Mouse (Mus musculus) lung, postnatal 4 days (tissue): Measurements from ENCODE around the gene Zfp628.

Experiments
- DNase-seq, 2 experiments: peaks; one replicate each; pipeline ENCODE4 v3.0.0; 2021

Zfp628 gene

GRCm38 (mm10) chr7:4915007-4915665 is at the start of gene Zfp628:
Gene Zfp628, plus strand, starts transcription at chr7:4915217.
- peak; percentile 95 for DNase-seq

- DNase-seq: peak; percentile 97 to 98
Observed at GRCm38 (mm10) chr7:4865579-4866493, 49.2 kb upstream of the Zfp628 start.

- DNase-seq: no peak
Observed at GRCm38 (mm10) chr7:4866631-4867180, 48.3 kb upstream of the Zfp628 start.

GRCm38 (mm10) chr7:4870133-4870532 is 44.9 kb upstream of the Zfp628 start, which contains the start of gene Isoc2b:
Gene Isoc2b, minus strand, starts transcription at chr7:4870258.
- DNase-seq: no peak

GRCm38 (mm10) chr7:4876753-4877221 is 38.2 kb upstream of the Zfp628 start, which contains the start of gene Isoc2a:
Gene Isoc2a, plus strand, starts transcription at chr7:4877153.
- peak; percentile 91 to 94 for DNase-seq

DNA sequence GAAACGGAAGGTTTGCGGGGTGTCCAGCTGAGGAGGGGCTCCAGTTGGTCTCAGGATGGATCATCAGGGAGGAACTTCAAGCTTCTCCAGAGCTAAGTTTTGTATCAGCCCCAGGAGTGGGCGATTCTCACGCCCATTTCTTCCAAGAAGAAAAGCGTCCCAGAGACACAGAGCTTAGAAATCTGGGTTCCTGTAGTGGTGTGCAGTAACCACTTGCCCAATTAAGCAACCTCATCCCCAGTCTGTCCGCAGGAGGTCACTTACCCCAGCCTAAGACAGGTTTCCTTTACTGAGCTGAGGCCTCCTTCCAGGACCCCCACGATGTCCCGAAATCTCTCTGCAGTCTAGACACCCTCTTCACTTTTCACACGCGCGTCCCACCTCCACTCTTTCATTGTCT is 37.8 kb upstream of the Zfp628 start:
- no peak for DNase-seq

- peak; percentile 21 to 38 for DNase-seq
Observed at GRCm38 (mm10) chr7:4878186-4878585, 36.8 kb upstream of the Zfp628 start.

- DNase-seq: peak in 1 of 2 experiments; percentile 4
Observed at GRCm38 (mm10) chr7:4879036-4879435, 36.0 kb upstream of the Zfp628 start.

DNA sequence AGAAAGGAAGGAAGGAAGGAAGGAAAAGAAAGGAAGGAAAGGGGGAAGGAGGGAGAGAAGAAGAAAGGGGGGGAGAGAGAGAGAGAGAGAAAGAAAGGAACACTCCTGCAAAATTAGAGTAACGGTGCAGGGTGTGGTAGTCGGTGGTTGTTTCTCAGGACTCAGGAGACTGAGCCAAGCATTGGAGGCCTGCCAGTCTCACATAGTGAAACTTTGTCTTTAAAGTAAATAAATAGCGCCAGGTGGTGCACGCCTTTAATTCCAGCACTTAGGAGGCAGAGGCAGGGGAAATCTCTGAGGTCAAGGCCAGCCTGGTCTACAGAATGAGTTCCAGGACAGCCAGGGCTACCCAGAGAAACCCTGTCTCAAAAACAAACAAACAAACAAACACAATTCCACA is 28.3 kb upstream of the Zfp628 start:
- DNase-seq: no peak

DNA sequence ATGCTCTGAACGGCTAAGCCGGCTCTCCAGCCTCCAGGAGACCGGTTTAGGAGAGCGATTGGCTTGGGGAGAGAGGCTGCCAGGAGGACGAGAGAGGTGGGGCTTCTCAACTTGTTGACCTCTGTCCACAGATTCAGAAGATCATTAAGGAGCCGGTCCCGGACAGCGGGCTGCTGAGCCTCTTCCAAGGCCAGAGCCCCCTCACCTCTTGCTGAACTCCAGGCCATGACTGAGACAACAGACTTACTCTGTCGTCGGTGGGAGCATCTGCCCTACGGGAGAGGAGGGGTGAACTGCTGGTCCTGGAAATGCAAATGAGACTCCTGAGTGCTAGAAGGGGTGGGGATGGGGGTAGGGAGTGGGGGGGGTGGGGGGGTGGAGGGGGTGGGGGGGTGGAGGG is 19.8 kb upstream of the Zfp628 start:
- DNase-seq: no peak

DNA sequence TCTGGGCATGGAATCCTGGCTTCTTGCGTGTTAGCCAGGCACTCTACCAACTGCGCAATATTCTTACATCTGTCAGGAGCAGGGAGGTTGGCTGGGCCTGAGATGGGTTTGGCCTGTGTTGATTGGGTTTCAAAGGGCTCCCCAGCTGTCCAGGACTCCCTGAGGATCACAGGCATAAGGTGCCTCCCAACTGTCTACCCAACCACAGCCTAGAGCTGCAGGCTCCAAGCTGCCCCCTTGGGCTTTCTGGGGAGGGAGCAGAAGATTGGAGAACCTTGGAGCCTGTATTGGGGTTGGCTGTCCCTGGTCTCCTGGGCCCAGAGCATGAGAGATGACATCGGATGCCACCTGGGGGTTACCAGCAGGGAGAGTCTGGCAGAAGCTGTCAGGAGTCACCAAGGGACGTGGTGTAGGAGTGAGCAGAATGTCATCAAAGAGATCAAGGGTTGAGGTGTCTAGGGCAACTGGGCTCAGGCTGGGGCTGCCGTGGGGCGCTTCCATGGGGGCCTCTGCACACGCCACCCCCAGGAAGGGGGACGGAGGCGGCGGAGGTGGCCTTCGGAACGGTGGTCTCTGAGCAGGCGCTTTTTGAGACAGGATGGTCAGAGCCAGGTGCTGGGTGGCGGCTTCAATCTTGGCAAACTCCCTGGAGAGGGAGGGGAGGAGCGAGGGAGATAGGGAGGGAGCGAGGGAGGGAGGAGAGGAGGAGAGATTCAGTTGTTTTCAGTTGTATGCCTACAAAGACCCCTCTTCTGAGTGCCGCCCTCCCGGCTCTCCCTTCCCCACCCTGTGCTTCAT is 16.0 kb upstream of the Zfp628 start:
- peak in 1 of 2 experiments; percentile 22 for DNase-seq

DNA sequence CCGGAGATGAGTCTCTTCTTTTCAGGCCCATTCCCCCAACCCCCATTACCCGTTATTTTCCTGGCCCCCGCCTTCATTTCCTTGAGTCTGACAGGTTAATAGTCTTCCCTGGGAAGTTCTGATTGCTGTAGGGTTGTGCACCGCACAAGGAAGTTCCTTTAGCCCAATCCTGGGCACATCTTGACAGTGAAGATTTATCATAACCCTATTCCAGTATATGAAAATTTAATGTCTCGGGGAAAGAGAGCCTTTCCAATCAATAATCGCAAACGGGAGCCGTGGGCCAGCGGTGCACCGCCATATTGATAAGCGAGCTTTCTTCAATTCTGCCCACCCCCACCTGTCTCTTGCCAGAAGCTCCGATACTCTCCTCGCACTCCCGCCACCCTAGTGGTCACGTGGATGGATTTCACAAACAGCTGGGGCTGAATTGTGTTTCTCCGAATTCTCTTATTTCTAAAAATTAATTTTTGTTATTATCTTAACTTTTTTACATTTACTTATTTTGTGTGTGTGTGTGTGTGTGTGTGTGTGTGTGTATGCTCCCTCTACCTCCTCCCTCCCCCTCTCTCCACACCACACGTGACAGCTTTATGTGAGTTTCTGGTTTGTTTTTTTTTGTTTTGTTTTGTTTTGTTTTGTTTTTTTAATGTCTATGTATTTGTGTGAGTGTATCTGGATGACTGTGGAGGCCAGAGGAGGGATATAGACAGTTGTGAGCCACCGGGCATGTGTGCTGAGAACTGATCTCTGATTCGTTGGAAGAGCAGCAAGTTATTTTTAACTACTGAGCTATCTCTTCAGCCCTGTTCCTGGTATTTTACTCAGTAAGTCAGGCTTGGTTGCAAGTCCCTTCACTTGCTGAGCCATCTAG is 15.1 kb upstream of the Zfp628 start:
- DNase-seq: peak in 1 of 2 experiments; percentile 21

GRCm38 (mm10) chr7:4900523-4900851 is 14.5 kb upstream of the Zfp628 start:
- peak in 1 of 2 experiments; percentile 1 for DNase-seq

- peak in 1 of 2 experiments; percentile 38 for DNase-seq
Observed at GRCm38 (mm10) chr7:4901171-4901570, 13.8 kb upstream of the Zfp628 start.

DNA sequence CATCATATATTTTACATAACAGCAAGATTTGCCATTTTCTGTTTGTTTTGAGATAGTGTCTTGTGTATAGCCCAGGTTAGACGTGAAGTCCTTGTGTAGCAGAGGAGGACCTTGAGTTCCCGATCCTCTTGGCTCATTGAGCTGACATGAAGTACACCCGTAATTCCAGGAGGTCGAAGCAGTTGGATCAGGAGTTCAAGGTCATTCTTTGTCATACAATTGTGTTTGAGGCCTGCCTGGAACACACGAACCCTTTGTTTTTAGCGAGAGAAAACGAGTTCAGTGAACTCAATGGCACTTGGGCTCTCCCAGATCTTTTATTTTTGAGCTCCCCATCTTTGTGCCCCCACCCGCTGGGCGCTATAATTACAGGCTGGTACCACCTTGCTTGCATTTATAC is 12.6 kb upstream of the Zfp628 start:
- peak in 1 of 2 experiments; percentile 8 for DNase-seq

- DNase-seq: no peak
Observed at GRCm38 (mm10) chr7:4906466-4906950, 8.5 kb upstream of the Zfp628 start, which contains the start of gene Gm36210. Gene Gm36210, minus strand, starts transcription at chr7:4906516.

DNA sequence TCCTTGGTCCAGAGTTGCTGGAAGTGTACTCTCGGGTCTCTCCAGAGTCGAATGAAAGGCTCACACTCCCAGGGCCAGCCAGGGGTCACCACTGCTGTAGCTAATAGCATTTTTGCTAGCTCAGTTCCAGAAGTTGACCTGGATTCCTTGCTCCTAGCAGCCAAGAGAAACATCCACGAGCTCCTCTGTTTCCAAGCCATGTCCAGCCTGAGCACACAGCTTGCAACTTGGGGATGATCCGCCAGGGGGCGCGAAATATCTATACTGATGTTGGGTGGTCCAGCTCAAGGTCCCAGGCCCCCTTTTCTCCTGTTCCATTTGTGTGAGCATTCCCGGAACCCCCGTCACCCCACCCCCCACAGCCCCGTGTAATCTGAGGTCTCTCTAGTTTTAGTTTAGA is 3.5 kb upstream of the Zfp628 start:
- DNase-seq: peak; percentile 59 to 71

- no peak for DNase-seq
Observed at GRCm38 (mm10) chr7:4912248-4912647, 2.8 kb upstream of the Zfp628 start.

- peak in 1 of 2 experiments; percentile 47 for DNase-seq
Observed at GRCm38 (mm10) chr7:4915669-4916416, 826 bp downstream of the Zfp628 start.

DNA sequence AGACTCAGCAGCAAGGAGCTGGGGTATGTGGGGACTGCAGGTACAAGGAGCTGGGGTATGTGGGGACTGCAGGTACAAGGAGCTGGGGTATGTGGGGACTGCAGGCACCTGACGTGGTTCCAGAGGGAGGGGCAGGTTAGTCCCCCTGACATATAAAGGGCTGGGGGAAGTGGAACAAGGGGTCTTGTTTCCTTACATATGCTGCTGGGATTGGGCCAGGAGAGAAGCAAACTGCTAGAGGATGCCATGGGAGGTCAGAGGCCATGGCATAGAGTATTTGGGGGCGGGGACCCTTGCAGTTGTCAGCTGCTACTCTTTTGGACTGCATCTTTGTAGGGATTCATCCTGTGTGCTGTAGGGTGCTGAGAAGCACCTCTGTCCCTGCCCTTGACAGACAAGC is 2.5 kb downstream of the Zfp628 start:
- no peak for DNase-seq

- DNase-seq: no peak
Observed at GRCm38 (mm10) chr7:4918681-4919080, 3.7 kb downstream of the Zfp628 start.
